Mouse (Mus musculus): ENCODE results near the gene Trim54. TPM values are rescaled to one million over a fixed set of nuclear protein-coding genes. Genes with fewer than 3 reads are reported as not detected.

Gene Trim54
- not detected for total RNA-seq (2018; cell fraction: chromatin; rRNA removed)
- not detected for total RNA-seq (2018; cell fraction: cytosol; rRNA removed)
- not detected for total RNA-seq (2018; cell fraction: nucleus; rRNA removed)
- polyA plus RNA-seq (2018) = not detected in 3 replicates

DNA sequence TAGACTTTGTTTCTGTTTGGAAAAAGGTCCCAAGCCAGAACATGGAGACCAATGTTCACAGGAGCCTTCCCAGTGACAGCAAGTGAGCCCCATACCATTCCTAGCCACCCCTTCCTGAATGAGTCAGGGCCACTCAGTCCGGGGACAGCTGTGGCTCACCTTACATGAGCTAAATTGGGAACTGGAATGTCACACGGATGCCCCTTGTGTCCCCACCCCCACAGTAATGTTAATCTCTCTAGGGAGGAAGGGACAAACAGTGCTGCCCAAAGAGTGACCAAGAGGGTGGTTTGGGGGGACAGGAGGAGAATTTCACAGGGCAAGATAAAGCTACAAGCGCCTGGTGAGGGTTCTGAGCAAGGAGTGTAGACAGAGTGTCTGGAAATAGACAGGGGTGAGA is at the start of gene Trim54:
Gene Trim54 (plus strand): TSS at position 359 of the 400 bp plus-strand sequence.
- WGBS (ENCODE audit: missing documents) = 31% methylated on average over 3 of the region's 3 CpGs
- Histone ChIP-seq H3K36me3 (ENCODE audit: inconsistent target) (no peaks in the 10 kb centered on the region), H3K27ac (no peak within 1 kb of the TSS), H3K79me2 (ENCODE audit: inconsistent target) (no peaks in the 10 kb centered on the region), H3K4me3 (ENCODE audit: inconsistent target) (no peak within 1 kb of the TSS)

DNA sequence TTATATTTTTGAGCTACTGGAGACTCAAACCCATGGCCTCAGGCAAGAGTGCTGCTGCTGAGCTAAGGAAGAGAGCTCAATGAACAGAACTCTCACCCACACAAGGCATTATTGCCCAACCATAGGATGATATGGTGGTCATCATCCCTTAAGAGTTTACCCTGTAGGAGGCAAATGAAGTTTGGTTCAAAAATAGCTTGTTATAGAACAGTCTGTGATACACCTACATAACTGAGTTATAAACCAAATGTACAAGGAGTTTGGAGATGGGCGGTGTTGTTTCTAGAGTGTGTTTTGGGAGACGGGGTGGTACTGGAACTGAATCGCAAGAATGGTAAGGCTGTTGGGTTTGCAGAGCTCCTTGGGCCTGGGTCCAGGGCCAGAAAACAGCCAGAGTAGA is 46.7 kb upstream of the Trim54 start:
- 97% methylated on average over 3 of the region's 3 CpGs for WGBS (ENCODE audit: missing documents)
- Histone ChIP-seq H3K79me2 (ENCODE audit: inconsistent target) (no peaks in the 10 kb centered on the region), H3K4me3 (ENCODE audit: inconsistent target) (no peak overlapping the region), H3K36me3 (ENCODE audit: inconsistent target) (peaks cover 49% of the 10 kb centered on the region), H3K27ac (no peak overlapping the region)

DNA sequence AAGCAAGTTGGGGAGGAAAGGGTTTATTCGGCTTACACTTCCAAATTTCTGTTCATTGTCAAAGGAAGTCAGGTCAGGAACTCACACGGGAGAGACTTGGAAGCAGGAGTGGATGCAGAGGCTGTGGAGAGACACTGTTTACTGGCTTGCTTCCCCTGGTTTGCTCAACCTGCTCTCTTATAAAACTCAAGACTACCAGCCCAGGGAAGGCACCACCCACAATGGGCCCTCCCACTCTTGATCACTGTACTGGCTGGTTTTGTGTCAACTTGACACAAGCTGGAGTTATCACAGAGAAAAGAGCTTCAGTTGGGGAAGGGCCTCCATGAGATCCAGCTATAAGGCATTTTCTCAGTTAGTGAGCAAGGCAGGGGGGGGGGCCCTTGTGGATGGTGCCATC is 45.5 kb upstream of the Trim54 start:
- H3K4me3 ChIP-seq (ENCODE audit: inconsistent target) = no peak overlapping the region
- H3K36me3 ChIP-seq (ENCODE audit: inconsistent target) = peaks cover 49% of the 10 kb centered on the region
- H3K79me2 ChIP-seq (ENCODE audit: inconsistent target) = no peaks in the 10 kb centered on the region
- WGBS (ENCODE audit: missing documents) = 100% methylated on average over 2 of the region's 2 CpGs
- H3K27ac ChIP-seq = no peak overlapping the region

DNA sequence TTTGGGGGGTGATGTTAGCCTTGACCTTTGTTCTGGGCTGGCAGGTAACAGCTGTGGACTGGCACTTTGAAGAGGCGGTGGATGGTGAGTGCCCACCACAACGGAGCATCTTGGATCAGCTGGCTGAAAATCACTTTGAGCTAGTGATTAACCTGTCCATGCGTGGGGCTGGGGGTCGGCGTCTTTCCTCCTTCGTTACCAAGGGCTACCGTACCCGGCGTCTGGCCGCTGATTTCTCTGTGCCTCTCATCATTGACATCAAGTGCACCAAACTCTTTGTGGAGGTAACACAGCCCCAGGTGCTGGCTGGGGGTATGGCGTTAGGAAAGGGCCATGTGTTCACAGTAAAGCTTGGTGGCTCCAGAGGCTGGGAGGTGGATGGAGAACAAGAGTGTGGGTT is 44.7 kb upstream of the Trim54 start:
- 96% methylated on average over 9 of the region's 11 CpGs for WGBS (ENCODE audit: missing documents)
- H3K4me3 ChIP-seq (ENCODE audit: inconsistent target) = no peak overlapping the region
- H3K79me2 ChIP-seq (ENCODE audit: inconsistent target) = no peaks in the 10 kb centered on the region
- peaks cover 43% of the 10 kb centered on the region for H3K36me3 ChIP-seq (ENCODE audit: inconsistent target)
- no peak overlapping the region for H3K27ac ChIP-seq

DNA sequence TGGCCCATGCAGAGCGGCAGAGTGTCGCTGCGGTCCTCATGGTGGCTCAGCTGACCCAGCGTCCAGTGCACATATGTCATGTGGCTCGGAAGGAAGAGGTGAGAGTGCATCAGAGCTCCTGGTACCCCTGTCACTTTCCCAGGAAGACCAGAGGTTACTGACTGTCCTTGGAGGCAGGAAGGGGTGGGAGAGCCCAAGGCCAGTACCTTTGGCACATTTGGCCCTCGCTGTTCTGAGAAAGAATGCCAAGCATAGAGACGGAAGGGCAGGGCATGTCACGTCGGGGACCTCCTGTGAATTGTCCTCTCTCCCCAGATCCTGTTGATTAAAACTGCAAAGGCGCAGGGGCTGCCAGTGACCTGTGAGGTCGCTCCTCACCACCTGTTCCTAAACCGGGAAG is 43.3 kb upstream of the Trim54 start:
- Histone ChIP-seq H3K27ac (no peak overlapping the region), H3K4me3 (ENCODE audit: inconsistent target) (no peak overlapping the region), H3K79me2 (ENCODE audit: inconsistent target) (no peaks in the 10 kb centered on the region), H3K36me3 (ENCODE audit: inconsistent target) (peaks cover 36% of the 10 kb centered on the region; the same call in 1 of the 2 replicates)
- 95% methylated on average over 12 of the region's 12 CpGs for WGBS (ENCODE audit: missing documents)

DNA sequence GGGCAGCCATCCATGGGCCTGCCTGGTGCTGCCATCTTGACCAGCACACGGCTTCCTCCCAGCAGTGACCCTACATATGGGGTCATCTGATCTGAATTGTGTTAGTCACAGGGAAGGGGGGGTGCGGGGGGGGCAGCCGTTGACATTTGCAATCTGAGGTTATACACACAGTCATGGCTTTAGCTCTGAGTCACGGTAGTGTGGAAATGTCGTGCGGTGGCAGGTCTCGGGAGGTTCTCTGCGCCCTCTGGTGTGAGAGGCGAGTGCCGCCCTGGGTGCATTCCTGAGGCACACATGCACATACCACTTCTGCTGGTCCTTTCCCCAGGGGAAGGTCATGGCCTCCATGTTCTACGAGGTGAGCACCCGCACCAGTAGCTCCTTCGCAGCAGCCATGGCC is 40.2 kb upstream of the Trim54 start:
- WGBS (ENCODE audit: missing documents) = 89% methylated on average over 13 of the region's 13 CpGs
- H3K4me3 ChIP-seq (ENCODE audit: inconsistent target) = no peak overlapping the region
- H3K79me2 ChIP-seq (ENCODE audit: inconsistent target) = no peaks in the 10 kb centered on the region
- H3K27ac ChIP-seq = no peak overlapping the region
- H3K36me3 ChIP-seq (ENCODE audit: inconsistent target) = peaks cover 19% of the 10 kb centered on the region; the same call in 1 of the 2 replicates

DNA sequence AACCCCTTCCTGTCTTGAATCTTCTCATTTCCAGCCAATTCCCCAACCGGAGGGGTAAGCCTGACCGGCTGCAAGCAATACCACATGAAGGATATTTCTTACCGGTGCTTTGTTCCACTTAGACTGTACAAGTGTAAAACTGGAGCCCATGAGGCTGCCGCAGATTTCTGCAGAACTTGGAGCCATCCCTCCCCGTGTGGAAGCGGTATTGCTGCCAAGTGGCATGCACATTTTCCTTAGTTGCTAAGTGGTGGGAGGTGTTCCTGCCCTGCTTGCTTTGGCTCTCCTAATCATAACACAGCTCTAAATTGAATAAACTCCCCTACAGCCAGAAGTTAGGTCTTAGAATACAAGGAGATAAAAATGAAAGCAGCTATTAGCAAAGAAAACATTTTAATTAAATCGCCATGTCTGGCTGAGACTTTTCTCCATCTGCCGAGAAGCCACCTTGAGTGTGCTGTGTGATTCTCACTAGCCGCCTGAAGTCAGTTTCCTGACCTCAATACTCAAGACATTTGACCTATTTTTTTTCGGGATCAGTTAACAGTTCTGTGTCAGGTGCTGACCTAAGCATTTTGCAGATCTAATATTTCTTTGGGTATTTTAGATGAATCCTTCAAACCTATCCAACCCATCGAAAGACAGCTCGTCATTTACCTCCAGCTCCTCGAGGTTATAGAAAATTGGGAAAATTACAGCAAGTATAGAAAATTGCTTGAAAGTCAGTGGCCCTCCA is 36.3 kb upstream of the Trim54 start:
- no peak overlapping the region for H3K27ac ChIP-seq
- H3K79me2 ChIP-seq (ENCODE audit: inconsistent target) = no peaks in the 10 kb centered on the region
- H3K4me3 ChIP-seq (ENCODE audit: inconsistent target) = no peak overlapping the region
- no peaks in the 10 kb centered on the region for H3K36me3 ChIP-seq (ENCODE audit: inconsistent target)
- 89% methylated on average over 13 of the region's 13 CpGs for WGBS (ENCODE audit: missing documents)

DNA sequence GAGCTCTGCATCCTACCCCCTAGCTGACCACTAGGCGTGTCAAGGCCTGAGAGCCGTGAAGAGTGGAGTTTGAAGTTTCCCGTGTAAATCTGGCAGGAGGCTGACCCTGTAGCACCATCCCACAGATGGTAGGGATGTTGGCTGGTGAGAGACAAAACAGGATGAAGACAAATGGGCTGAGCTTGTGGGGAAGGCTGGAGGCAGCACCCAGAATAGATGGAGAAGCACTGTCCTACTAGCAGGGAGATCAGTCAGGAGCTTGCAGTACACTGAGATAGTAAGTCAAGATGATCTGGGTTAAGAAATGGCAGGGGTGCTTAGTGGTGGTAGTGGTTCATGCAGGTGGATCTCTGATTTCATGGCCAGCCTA is 35.7 kb upstream of the Trim54 start:
- no peak overlapping the region for H3K4me3 ChIP-seq (ENCODE audit: inconsistent target)
- H3K27ac ChIP-seq = no peak overlapping the region
- no peaks in the 10 kb centered on the region for H3K79me2 ChIP-seq (ENCODE audit: inconsistent target)
- H3K36me3 ChIP-seq (ENCODE audit: inconsistent target) = no peaks in the 10 kb centered on the region
- 93% methylated on average over 3 of the region's 3 CpGs for WGBS (ENCODE audit: missing documents)

DNA sequence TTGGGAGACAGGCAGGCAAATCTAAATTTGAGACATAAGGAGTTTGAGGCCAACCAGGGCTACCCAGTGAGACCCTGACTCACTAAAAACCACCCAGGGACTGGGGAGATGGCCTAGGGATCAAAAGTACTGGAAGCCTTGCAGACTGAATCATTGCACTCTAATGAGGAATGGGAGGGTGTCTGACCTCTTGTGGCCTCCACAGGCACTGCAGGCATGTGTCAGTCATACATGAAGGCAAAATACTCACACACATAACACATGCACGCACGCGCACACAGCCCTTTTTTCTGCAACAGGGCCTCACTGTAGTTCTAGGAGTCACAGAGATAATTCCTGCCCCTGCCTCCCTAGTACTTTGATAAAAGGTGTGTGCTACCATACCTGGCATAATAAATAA is 35.1 kb upstream of the Trim54 start:
- H3K79me2 ChIP-seq (ENCODE audit: inconsistent target) = no peaks in the 10 kb centered on the region
- no peak overlapping the region for H3K27ac ChIP-seq
- H3K36me3 ChIP-seq (ENCODE audit: inconsistent target) = no peaks in the 10 kb centered on the region
- 90% methylated on average over 3 of the region's 3 CpGs for WGBS (ENCODE audit: missing documents)
- no peak overlapping the region for H3K4me3 ChIP-seq (ENCODE audit: inconsistent target)

DNA sequence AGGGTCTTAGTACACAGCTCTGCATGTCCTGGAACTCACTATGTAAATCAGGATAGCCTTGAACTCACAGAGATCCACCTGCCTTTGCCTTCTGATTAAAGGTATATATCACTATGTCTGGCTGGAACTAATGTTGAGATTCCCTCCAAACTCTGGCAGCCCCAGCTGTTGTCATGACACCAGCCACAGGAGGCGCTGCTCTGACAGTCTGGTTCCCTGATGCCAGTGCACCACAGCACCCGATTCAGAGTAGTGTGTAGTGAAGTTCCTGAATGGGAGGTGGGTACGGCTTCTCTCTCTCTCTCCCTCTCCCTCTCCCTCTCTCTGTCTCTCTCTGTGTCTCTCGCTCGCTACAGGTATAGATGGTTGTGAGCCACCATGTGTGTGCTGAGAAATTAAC is 34.2 kb upstream of the Trim54 start:
- 19% methylated on average over 5 of the region's 5 CpGs for WGBS (ENCODE audit: missing documents)
- H3K79me2 ChIP-seq (ENCODE audit: inconsistent target) = no peaks in the 10 kb centered on the region
- H3K27ac ChIP-seq = no peak overlapping the region
- no peaks in the 10 kb centered on the region for H3K36me3 ChIP-seq (ENCODE audit: inconsistent target)
- H3K4me3 ChIP-seq (ENCODE audit: inconsistent target) = no peak overlapping the region

DNA sequence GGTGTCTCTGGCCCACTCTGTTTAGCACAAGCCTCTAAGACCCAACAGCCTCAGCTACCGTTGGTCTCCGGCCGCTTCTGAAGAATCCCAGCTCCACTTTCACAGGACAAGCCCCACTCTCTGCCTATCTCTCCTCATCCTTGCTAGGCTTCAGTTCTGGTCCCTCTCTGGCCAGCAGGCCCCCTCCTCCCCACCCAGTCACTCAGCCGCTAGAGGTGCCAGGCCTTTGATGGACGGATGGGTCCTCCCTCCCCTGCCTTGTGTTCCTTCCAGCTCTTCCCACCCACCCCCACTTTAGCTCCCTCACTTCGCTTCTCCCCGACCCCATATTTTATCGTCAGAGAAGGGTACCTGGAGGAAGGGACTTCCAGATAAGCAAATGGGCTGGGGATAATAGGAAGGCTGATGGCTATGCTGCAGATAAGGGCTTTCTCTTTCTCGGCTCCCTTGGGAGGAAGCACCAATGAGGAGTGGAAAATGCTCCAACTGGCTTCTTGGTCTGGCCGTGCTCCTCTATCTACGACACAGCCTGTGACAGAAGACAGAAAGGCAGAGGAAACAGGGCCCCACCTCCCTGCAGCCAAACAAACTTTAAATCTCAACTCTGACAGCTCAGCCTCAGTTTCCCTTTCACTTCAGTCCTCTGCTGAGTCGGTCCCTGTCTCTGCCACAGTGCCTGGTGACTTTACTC is 33.4 kb upstream of the Trim54 start:
- WGBS (ENCODE audit: missing documents) = 38% methylated on average over 12 of the region's 12 CpGs
- Histone ChIP-seq H3K79me2 (ENCODE audit: inconsistent target) (no peaks in the 10 kb centered on the region), H3K27ac (no peak overlapping the region), H3K36me3 (ENCODE audit: inconsistent target) (no peaks in the 10 kb centered on the region), H3K4me3 (ENCODE audit: inconsistent target) (no peak overlapping the region)

DNA sequence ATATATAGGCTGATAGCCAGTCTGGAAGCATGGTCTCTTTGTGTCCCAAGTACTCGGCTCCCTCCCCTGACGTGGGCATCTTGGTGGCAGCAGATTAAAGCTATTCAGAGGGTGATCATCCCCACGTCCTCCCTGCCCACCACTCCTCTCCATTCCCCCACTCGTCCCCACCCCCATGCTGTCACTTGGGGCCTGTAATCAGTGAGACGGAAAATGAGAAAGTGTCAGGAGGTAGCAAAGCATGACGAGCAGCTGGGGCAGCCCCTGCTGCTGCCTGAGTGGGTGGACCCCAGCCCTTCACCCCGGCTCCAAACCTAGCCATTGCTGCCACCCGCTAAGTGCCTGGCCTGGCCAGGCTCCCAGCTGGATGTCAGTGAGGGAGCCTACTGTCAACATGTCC is 32.6 kb upstream of the Trim54 start:
- 86% methylated on average over 8 of the region's 8 CpGs for WGBS (ENCODE audit: missing documents)
- Histone ChIP-seq H3K4me3 (ENCODE audit: inconsistent target) (no peak overlapping the region), H3K27ac (no peak overlapping the region), H3K36me3 (ENCODE audit: inconsistent target) (no peaks in the 10 kb centered on the region), H3K79me2 (ENCODE audit: inconsistent target) (no peaks in the 10 kb centered on the region)

DNA sequence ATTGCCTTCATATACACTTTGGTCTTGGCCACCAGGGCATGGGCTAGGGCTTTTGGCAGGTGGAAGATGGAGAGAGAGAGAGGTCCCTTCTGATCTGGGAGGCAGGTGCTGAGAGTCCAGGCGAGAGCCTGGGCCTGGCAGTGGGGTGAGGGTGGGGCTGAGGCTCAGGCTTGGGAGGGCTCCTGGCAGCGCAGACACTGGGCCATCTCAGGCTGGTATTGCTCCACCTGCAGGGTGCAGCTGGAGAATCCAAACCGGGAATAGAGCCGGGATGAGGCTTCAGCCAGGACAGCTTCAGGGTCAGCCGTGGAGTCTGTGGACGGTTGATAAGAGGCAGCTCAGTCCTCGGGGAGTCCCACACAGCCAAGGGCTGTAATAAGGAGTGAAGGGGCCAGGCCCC is 29.9 kb upstream of the Trim54 start:
- Histone ChIP-seq H3K4me3 (ENCODE audit: inconsistent target) (no peak overlapping the region), H3K79me2 (ENCODE audit: inconsistent target) (no peaks in the 10 kb centered on the region), H3K36me3 (ENCODE audit: inconsistent target) (no peaks in the 10 kb centered on the region), H3K27ac (no peak overlapping the region)
- 71% methylated on average over 7 of the region's 7 CpGs for WGBS (ENCODE audit: missing documents)

DNA sequence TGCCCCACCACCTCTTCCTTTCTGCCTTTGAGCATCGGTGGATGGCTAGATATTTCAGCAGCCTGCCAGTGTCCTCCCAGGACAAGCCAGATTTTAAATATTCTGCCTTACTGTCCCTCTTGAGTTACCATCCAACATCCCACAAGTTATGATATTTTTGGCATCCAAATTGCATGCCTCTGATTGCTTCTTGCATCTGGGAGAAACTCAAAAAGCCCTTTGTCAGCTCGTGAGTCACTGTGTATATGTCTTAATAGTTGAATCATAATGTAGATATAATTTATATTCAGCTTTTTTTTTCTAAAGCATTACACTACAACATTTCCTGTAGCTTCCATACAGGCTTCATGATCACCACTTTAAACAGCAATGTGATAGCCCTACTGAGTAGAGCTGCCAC is 29.4 kb upstream of the Trim54 start:
- Histone ChIP-seq H3K4me3 (ENCODE audit: inconsistent target) (no peak overlapping the region), H3K27ac (no peak overlapping the region), H3K79me2 (ENCODE audit: inconsistent target) (no peaks in the 10 kb centered on the region), H3K36me3 (ENCODE audit: inconsistent target) (no peaks in the 10 kb centered on the region)
- 72% methylated on average over 2 of the region's 2 CpGs for WGBS (ENCODE audit: missing documents)

DNA sequence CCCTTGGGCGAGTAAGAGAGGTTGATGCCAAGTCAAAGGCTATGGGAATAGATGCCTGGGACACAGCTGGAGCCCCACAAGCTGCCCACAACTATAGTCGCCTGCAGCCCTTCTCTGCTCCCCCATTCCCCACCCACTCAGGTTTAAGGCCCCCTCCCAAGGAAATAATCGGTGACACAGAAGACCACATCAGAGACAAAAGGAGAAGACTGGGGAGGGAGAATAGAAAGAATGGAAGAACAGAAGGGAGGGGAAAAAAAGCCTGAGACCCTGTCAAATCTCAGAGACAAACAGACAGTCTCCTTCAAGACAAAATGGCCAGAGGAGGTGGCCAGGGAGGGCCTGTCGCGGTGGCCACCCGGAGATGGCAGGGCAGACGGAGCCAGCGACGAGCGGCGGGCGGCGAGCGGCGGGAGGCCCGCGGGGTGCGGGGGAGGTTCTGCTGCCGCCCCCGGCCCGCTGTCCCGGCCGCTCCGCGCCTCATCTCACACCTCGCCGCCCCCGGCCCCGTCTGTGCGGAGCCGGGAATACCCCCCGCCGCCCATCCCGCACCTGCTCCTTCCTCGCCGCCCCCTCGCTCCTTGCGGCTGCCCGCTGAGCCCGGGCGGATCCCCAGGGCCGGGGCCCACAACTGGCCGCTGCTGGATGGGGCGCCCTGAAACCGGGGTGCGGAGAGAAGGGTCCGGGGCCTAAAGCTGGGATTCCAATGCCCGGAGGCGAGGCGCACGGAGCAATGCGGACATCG is 24.1 kb upstream of the Trim54 start:
- H3K79me2 ChIP-seq (ENCODE audit: inconsistent target) = no peaks in the 10 kb centered on the region
- WGBS (ENCODE audit: missing documents) = 10% methylated on average over 52 of the region's 53 CpGs
- no peaks in the 10 kb centered on the region for H3K36me3 ChIP-seq (ENCODE audit: inconsistent target)
- no peak overlapping the region for H3K4me3 ChIP-seq (ENCODE audit: inconsistent target)
- H3K27ac ChIP-seq = no peak overlapping the region
